Mouse (Mus musculus): ENCODE measurements around the gene Cdh5. TPM values are rescaled to one million over a fixed set of nuclear protein-coding genes. Genes with fewer than 3 reads are reported as not detected.
A peak's percentile ranks its signal among the peaks of the same experiment; 100 is the strongest.
"Not testable (repeated sequence)": the region's sequence is repeated elsewhere in the genome, so short reads cannot be mapped to it uniquely, and the experiment has no call there.

The Cdh5 gene
- polyA plus RNA-seq, 1 experiment from 2014 or later = 12.2 TPM

DNA sequence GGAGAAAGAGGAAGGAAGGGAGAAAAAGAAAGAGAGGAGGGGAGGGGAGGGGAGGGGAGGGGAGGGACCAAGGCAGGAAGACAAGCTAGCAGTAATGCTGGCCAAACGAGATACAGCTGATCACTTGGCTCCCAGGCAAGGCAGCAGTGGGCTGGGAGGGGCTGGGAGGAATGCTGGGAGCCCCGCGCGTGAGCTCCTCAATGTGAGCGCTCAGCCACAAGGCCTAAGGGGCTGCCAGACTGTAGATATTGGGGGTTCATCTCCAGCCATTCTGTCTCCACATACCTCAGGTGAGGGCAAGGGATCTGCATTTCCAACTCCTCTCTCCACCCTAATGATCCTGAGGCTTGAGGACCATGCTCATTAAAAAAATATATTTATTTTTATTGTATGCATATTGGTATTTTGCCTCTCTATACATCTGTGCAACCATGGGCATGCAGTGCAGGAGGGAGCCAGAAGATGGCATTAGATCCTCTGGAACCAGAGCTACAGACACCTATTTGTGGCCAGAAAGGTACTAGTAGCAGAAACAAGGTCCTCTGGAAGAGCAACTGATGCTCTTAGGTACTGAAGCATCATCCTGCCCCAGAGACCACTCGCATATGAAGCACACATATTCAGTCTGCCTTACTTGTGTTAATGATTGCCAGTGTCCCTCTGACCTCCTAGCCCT is 2.6 kb upstream of the Cdh5 start:
- Histone ChIP-seq H3K4me3 (no peak overlapping the region), H3K36me3 (no peaks in the 10 kb centered on the region), H3K27ac (replicated peaks) (no peak overlapping the region), H3K27me3 (ENCODE audit: low read depth, poor library complexity, severe bottlenecking) (no peaks in the 10 kb centered on the region), H3K9me3 (replicated peaks) (no peaks in the 10 kb centered on the region), H3K4me1 (peaks cover 12% of the 10 kb centered on the region)
- DNase-seq (ENCODE audit: low spot score) = no peak
- 42% methylated on average over 6 of the region's 6 CpGs for WGBS

DNA sequence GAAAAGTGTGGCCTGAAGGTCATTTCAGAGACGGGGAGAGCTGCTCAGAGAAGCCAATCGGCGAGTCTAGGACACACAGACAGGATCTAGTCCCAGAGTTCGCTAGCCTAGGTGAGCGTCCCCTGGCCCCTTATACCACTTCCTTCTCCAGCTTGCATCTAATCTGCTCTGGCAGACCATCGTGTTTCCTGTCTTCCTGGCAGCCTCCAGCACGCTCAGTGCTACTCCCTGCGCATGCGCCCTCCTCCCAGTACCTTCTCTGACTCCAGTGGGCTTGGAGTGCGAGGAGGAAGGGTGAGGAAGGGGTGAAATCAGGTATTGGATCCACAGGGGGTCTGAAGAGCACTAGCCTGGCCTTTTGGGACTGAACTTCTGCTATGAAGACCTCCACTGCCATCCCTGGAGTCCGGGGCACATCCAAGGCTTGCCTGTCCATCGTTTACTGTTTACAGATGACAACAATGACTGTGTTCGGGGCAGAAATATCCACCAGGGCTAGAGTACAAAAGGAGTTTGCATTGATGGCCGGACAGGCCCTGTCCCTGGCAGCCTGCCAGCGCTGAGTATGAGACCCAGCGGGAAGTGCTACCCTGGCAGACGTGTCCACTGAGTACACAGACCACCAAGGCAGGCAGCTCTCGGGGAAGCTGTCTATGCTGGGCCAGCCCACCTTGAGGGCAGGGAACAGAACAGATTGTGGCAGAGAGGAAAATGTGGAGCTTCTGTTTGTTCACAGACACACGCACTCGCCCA is 1.9 kb upstream of the Cdh5 start:
- peaks cover 12% of the 10 kb centered on the region for H3K4me1 ChIP-seq
- H3K27me3 ChIP-seq (ENCODE audit: low read depth, poor library complexity, severe bottlenecking) = no peaks in the 10 kb centered on the region
- no peaks in the 10 kb centered on the region for H3K9me3 ChIP-seq (replicated peaks)
- no peaks in the 10 kb centered on the region for H3K36me3 ChIP-seq
- H3K4me3 ChIP-seq = no peak overlapping the region
- peak overlapping the region; percentile 1 for H3K27ac ChIP-seq (replicated peaks)
- DNase-seq (ENCODE audit: low spot score) = no peak
- WGBS = 78% methylated on average over 20 of the region's 20 CpGs

DNA sequence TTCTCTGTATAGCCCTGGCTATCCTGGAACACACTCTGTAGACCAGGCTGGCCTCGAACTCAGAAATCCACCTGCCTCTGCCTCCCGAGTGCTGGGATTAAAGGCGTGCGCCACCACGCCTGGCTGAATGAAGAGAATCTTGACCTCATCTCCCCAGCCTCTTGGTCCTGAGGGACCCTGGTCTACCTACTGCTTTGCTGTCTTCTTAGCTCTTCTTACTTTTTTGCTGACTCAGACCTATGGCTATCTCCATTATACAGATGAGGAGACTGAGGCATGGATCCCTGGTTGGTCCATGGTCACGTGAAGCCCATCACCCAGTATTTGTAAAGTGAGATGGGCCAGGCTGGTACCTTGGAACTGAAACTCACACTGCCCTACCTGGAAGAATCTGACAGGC is 701 bp upstream of the Cdh5 start:
- not testable (repeated sequence) for H3K27me3 ChIP-seq (ENCODE audit: low read depth, poor library complexity, severe bottlenecking); H3K9me3 ChIP-seq (replicated peaks); H3K36me3 ChIP-seq; DNase-seq (ENCODE audit: low spot score); H3K4me3 ChIP-seq; H3K27ac ChIP-seq (replicated peaks)
- peaks cover 12% of the 10 kb centered on the region; the same call in 1 of the 2 replicates for H3K4me1 ChIP-seq
- 93% methylated on average over 6 of the region's 6 CpGs for WGBS

DNA sequence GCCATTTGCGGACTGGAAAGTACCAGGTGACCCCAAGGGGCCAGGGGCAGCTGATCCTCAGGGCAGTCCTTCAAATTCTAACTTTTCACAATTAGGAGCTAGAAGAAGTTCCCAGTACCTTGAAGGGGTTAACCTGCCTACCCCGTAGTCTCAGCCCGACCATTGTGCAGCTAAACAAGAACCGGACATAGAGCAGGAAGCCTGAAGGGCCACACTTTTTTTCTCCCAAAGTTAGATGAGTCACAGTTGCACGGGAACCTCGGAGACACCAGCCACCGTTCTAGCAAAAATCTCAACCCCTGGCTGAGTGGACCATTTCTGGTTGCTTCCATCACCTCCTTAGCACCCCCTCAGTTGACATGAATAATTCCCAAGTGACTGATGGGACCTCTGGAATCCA is 2.0 kb downstream of the Cdh5 start:
- no peak overlapping the region for H3K4me3 ChIP-seq
- no peaks in the 10 kb centered on the region for H3K36me3 ChIP-seq

DNA sequence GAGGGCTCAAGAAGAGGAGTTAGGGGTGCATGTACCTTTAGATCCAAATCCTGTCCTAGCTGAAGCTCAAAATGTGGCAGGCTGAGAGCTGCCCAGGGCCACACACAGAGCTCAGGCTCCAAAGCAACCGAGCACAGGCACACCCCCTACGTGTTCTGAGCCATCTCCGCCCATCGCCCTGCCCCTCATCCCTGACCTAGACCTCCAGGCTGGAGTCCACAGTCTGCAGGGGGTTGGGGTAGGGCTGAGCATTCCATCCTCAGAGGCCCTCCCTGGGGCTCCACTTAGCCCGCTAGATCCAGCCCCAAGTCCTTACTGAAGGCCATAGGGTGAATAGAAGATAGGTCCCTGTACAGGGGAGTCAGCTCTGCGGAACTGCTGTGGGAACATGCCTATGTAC is 4.3 kb downstream of the Cdh5 start:
- 60% methylated on average over 6 of the region's 6 CpGs for WGBS
- no peak for DNase-seq (ENCODE audit: low spot score)
- Histone ChIP-seq H3K4me1 (0 out of 2 replicates have a peak, but pooled peaks cover 9% of the 10 kb centered on the region), H3K36me3 (no peaks in the 10 kb centered on the region), H3K4me3 (no peak overlapping the region), H3K27me3 (ENCODE audit: low read depth, poor library complexity, severe bottlenecking) (no peaks in the 10 kb centered on the region), H3K27ac (replicated peaks) (no peak overlapping the region), H3K9me3 (replicated peaks) (no peaks in the 10 kb centered on the region)

More for the DNA sequence above, 2.0 kb downstream of the Cdh5 start:
- DNase-seq (ENCODE audit: low spot score) = no peak
- Histone ChIP-seq H3K27me3 (ENCODE audit: low read depth, poor library complexity, severe bottlenecking) (no peaks in the 10 kb centered on the region), H3K27ac (replicated peaks) (no peak overlapping the region), H3K9me3 (replicated peaks) (no peaks in the 10 kb centered on the region), H3K4me1 (0 out of 2 replicates have a peak, but pooled peaks cover 9% of the 10 kb centered on the region)
- WGBS = 79% methylated on average over 7 of the region's 7 CpGs

DNA sequence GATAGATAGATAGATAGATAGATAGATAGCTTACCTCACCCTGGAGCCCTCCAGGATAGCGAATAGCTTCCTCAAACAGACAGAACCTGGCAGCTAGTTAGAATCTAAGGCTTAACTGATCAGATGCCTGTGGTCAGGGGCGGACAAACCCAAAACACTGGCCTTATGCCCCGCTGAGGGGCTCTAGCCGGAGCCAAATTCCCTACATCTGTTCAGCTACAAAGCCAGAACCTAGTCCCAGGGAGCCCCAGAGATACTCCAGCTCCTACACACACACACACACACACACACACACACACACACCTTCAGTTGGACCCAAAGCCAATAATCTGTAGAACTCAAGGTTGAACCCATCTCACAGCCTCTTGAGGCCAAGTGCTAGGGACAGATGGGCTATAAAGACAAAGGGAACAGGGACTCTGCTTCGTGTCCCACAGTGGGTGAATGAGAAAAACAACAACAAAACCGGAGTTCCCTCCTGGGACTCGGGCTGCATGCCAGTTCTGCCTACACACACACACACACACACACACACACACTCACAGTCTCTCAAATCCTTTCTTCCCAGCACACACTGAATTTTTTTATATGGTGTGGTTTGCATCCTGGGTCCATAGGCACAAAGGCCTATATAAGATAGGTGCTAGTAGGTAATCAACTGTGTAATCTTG is 5.0 kb downstream of the Cdh5 start:
- no peaks in the 10 kb centered on the region for H3K9me3 ChIP-seq (replicated peaks)
- no peak for DNase-seq (ENCODE audit: low spot score)
- 74% methylated on average over 7 of the region's 7 CpGs for WGBS
- H3K4me1 ChIP-seq = 0 out of 2 replicates have a peak, but pooled peaks cover 9% of the 10 kb centered on the region
- H3K4me3 ChIP-seq = no peak overlapping the region
- no peaks in the 10 kb centered on the region for H3K36me3 ChIP-seq
- no peak overlapping the region for H3K27ac ChIP-seq (replicated peaks)
- H3K27me3 ChIP-seq (ENCODE audit: low read depth, poor library complexity, severe bottlenecking) = no peaks in the 10 kb centered on the region

DNA sequence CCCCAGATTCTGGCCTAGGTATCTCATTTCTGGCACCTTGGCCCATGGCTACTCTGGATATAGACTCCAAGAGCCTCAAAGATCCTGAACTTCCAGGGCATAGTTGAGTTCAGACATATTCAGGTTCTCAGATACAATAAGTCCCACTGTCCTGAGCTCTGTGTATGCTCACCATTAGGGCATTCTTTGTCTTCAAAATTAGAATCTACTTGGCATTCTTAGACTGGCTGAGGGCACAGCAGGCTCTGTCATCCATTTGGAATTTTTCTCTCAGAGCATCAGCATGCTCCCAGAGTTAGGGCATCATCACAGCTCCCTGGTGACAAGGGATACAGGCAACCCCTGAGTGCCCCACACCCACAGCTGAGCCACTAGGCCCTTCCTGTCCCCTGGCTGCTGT is 5.7 kb downstream of the Cdh5 start:
- H3K4me3 ChIP-seq = no peak overlapping the region
- no peaks in the 10 kb centered on the region for H3K27me3 ChIP-seq (ENCODE audit: low read depth, poor library complexity, severe bottlenecking)
- DNase-seq (ENCODE audit: low spot score) = no peak
- 0 out of 2 replicates have a peak, but pooled peaks cover 9% of the 10 kb centered on the region for H3K4me1 ChIP-seq
- no peaks in the 10 kb centered on the region for H3K36me3 ChIP-seq
- H3K27ac ChIP-seq (replicated peaks) = no peak overlapping the region
- no peaks in the 10 kb centered on the region for H3K9me3 ChIP-seq (replicated peaks)

DNA sequence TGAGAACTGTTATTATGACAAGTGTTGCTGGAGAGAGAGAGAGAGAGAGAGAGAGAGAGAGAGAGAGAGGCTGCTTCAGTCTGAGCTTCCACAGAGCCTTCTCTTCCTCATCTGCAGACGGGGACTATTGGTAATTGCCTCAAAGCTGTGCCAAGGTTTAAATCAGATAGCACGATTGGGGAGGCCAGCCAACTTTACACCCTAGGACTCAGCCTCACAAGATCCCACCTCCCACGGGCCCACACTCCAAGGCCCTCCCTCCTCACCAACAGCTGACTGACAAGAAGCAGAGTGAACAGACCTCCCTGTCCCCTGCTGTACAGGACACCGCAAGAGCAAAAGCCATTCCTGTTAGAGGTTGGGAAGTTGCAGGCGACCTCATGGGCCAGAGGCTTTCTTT is 6.6 kb downstream of the Cdh5 start:
- no peaks in the 10 kb centered on the region for H3K9me3 ChIP-seq (replicated peaks)
- no peaks in the 10 kb centered on the region for H3K36me3 ChIP-seq
- no peak overlapping the region for H3K4me3 ChIP-seq
- no peaks in the 10 kb centered on the region for H3K27me3 ChIP-seq (ENCODE audit: low read depth, poor library complexity, severe bottlenecking)
- 0 out of 2 replicates have a peak, but pooled peaks cover 9% of the 10 kb centered on the region for H3K4me1 ChIP-seq
- WGBS = 50% methylated on average over 5 of the region's 5 CpGs
- H3K27ac ChIP-seq (replicated peaks) = no peak overlapping the region
- DNase-seq (ENCODE audit: low spot score) = no peak

DNA sequence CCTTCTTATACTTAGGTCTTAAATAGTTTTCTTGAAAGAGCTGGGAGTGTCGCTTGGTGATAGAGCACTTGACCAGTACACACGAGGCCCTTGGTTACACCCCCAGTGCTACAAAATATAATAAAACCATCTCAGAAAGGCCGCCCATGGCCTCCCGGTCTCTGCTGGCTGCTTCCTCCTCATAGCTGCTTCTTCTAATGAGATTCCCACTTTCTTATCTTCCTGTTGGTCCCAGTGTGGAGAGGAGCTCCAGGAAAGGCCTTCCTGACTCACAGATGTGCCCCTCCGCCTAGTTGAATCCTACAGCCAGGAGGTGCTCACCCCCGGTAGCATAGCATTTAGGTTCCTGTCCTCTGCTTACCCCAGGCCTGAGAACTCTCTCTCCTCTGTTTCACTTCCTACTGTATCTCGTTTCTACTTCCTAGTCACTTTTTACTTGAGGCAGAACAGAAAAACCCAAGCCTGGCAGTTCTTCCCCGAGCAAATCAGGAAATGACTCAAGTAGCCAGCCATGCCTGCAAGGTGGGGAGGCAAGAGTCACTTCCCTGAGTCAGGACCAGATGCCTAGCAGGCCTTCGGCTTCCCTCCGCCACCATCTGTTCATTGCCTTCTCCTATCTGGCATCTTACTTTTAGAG is 9.2 kb downstream of the Cdh5 start:
- H3K27me3 ChIP-seq (ENCODE audit: low read depth, poor library complexity, severe bottlenecking) = no peaks in the 10 kb centered on the region
- DNase-seq (ENCODE audit: low spot score) = no peak
- no peaks in the 10 kb centered on the region for H3K9me3 ChIP-seq (replicated peaks)
- 0 out of 2 replicates have a peak, but pooled peaks cover 6% of the 10 kb centered on the region for H3K4me1 ChIP-seq
- no peak overlapping the region for H3K4me3 ChIP-seq
- no peaks in the 10 kb centered on the region for H3K36me3 ChIP-seq
- WGBS = 87% methylated on average over 10 of the region's 10 CpGs
- H3K27ac ChIP-seq (replicated peaks) = no peak overlapping the region

DNA sequence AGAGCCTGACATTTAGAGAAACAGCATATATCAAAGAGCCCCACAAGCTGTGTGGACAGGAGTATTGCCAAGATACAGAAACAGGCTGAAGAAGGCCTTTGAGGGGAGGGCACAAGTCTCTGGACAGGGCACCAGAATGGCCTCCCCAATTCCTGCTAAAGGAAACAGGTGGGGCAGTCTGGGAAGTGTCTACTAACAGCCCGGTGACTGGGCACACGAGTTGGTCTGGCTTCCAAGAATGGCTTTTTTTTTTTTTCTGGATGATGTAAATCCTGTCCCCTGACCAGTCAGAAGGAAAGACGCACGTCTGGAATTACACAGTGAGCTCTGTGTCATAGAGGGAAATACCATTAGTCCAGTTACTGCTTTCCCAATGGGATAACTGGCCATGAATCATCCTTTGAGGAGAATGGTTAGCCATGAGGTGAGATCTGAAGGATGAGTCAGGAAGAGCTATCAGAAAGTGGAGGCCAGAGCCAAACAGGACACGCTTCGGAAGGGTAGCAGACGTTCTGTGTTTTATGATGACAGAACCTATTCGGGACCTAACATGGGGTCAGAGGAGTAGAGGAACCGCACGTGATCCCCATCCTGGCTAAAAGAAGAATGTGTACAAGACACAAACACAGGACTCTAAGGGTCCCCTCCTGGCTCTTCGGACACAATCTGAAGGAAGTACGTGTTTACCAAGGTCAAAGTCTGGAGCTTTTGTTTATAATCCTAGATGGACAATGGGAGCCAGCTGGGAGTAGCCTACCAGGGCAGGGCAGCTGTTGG is 20.4 kb downstream of the Cdh5 start:
- H3K27me3 ChIP-seq (ENCODE audit: low read depth, poor library complexity, severe bottlenecking) = no peaks in the 10 kb centered on the region
- no peaks in the 10 kb centered on the region for H3K4me1 ChIP-seq
- no peak for DNase-seq (ENCODE audit: low spot score)
- no peaks in the 10 kb centered on the region for H3K9me3 ChIP-seq (replicated peaks)
- 85% methylated on average over 12 of the region's 12 CpGs for WGBS
- no peak overlapping the region for H3K4me3 ChIP-seq
- no peaks in the 10 kb centered on the region for H3K36me3 ChIP-seq
- H3K27ac ChIP-seq (replicated peaks) = no peak overlapping the region

DNA sequence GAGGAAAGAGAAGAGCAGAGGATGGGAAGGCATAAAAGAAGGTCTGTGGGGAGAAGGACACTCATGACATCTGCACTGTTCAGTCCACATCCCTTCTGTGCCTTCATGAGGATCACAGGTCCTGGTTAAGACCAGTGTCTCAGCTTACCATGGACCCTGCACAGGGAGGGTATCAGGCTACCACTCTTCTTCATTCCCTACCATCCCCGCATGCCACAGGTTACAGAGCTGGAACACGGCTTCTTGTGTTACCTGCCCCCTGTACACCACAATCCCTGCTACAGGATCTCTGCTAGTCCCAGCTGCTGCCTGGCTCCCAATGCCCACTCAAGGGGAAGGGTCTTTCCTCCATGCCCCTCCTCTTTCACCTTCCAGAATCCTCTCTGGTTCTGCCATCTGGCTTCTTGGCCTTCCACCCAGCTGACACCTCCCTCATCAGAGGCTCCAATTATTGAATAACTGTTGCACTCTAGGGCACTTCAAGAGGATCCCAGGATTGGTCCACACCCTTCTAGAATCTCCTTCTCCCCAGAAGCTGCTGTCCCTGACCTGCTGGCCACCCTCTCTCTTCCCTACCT is 21.7 kb downstream of the Cdh5 start:
- Histone ChIP-seq H3K4me3 (no peak overlapping the region), H3K27me3 (ENCODE audit: low read depth, poor library complexity, severe bottlenecking) (no peaks in the 10 kb centered on the region), H3K27ac (replicated peaks) (no peak overlapping the region), H3K4me1 (no peaks in the 10 kb centered on the region), H3K9me3 (replicated peaks) (no peaks in the 10 kb centered on the region), H3K36me3 (no peaks in the 10 kb centered on the region)
- no peak for DNase-seq (ENCODE audit: low spot score)
- WGBS = 97% methylated on average over 2 of the region's 2 CpGs

DNA sequence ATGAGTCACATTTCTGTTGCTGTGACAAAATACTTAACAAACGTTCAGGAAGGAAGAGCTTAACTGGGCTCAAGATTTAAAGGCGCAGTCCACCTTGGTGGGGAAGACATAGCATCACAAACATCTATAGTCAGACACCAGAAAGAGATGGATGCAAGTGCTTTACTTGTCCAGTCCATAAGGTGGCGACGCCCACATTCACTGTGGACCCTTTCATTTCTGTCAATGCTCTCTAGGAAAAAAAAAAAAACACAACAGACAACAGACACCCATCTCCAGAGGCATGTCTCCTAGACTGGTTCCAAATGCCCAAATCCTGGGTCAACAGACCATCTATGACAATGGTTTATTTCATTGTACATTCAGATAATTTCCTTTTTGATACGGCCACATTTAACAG is 23.1 kb downstream of the Cdh5 start:
- Histone ChIP-seq H3K27ac (replicated peaks) (no peak overlapping the region), H3K4me1 (no peaks in the 10 kb centered on the region), H3K36me3 (no peaks in the 10 kb centered on the region), H3K9me3 (replicated peaks) (no peaks in the 10 kb centered on the region), H3K27me3 (ENCODE audit: low read depth, poor library complexity, severe bottlenecking) (no peaks in the 10 kb centered on the region), H3K4me3 (no peak overlapping the region)
- WGBS = 84% methylated on average over 5 of the region's 5 CpGs
- DNase-seq (ENCODE audit: low spot score) = no peak

All from midbrain, embryonic 10.5 days (tissue).